Mouse (Mus musculus) CH12.LX (cell line): ENCODE data around the gene Phgr1. TPM values are rescaled to one million over a fixed set of nuclear protein-coding genes. Genes with fewer than 3 reads are reported as not detected.

Experiments used
- DNase-seq: peaks from one replicate; pipeline ENCODE4 v3.0.0-alpha.2; 2013; ENCODE audit errors: extremely low read depth
- H3K27ac ChIP-seq: 2 replicates; pipeline ENCODE4 v1.5.1; 2012; ENCODE audit warnings: low read depth, mild to moderate bottlenecking, control low read depth, moderate library complexity; ENCODE audit not compliant: insufficient read depth
- H3K27me3 ChIP-seq: replicated peaks from 2 replicates; pipeline ENCODE3; 2012; ENCODE audit warnings: inconsistent platforms
- H3K36me3 ChIP-seq, 2 experiments: replicated peaks in 1 of 2; 2 replicates each; pipeline versions ENCODE3 to v1.6.1; 2012; ENCODE audit warnings: inconsistent platforms in 1 of 2, low read length in 1 of 2, mild to moderate bottlenecking in 1 of 2, mixed read lengths in 1 of 2, moderate library complexity in 1 of 2; ENCODE audit not compliant: control insufficient read depth in 1 of 2, insufficient read depth in 1 of 2
- H3K4me1 ChIP-seq, 2 experiments: 2 replicates each; pipeline ENCODE4 v1.6.1; 2012; ENCODE audit warnings: inconsistent platforms in 1 of 2, moderate library complexity in 1 of 2; ENCODE audit not compliant: insufficient read depth in 2 of 2, control insufficient read depth in 1 of 2
- H3K4me2 ChIP-seq: 2 replicates; pipeline ENCODE4 v1.6.1; 2012; ENCODE audit warnings: low read depth, mild to moderate bottlenecking, control low read depth; ENCODE audit not compliant: poor library complexity, insufficient read depth, severe bottlenecking
- H3K4me3 ChIP-seq, 3 experiments: fragments of 150-350 bp in 1 of 3; sonication (generic) in 1 of 3; replicated peaks in 1 of 3; 2 replicates each; pipeline versions ENCODE3 to v1.5.1; 2011 to 2012; ENCODE audit warnings: low read depth in 2 of 3, low read length in 2 of 3, mild to moderate bottlenecking in 2 of 3, moderate library complexity in 2 of 3, control low read depth in 1 of 3, improper control_type of control experiment in 1 of 3, inconsistent platforms in 1 of 3, mixed read lengths in 1 of 3; ENCODE audit not compliant: poor library complexity in 1 of 3
- H3K79me2 ChIP-seq: replicated peaks from 2 replicates; pipeline ENCODE4 v1.6.1; 2012; ENCODE audit warnings: mild to moderate bottlenecking, moderate library complexity; ENCODE audit not compliant: control insufficient read depth, poor library complexity, insufficient read depth, severe bottlenecking; ENCODE audit errors: extremely low read depth
- H3K9ac ChIP-seq: 2 replicates; pipeline ENCODE4 v1.6.1; 2012; ENCODE audit warnings: low read depth, mild to moderate bottlenecking, control low read depth, moderate library complexity; ENCODE audit not compliant: insufficient read depth
- H3K9me3 ChIP-seq: replicated peaks from 2 replicates; pipeline ENCODE3; 2012; ENCODE audit warnings: low read length, inconsistent platforms, mixed read lengths
- CHD1 ChIP-seq: IDR thresholded peaks from 2 replicates; pipeline ENCODE4 v1.6.1; 2012; ENCODE audit warnings: low read depth, low read length, improper control_type of control experiment, inconsistent platforms
- CHD2 ChIP-seq: IDR thresholded peaks from 2 replicates; pipeline ENCODE4 v1.6.1; 2011; ENCODE audit warnings: low read length, improper control_type of control experiment
- CTCF ChIP-seq, 2 experiments: IDR thresholded peaks in 1 of 2; conservative IDR thresholded peaks in 1 of 2; 2 replicates each; pipeline ENCODE4 v1.5.1; 2011 to 2012; ENCODE audit warnings: low read depth in 2 of 2, low read length in 2 of 2, improper control_type of control experiment in 1 of 2, inconsistent platforms in 1 of 2, mild to moderate bottlenecking in 1 of 2, moderate library complexity in 1 of 2
- E2F4 ChIP-seq: IDR thresholded peaks from 2 replicates; pipeline ENCODE4 v1.6.1; 2011; ENCODE audit warnings: low read depth, low read length, improper control_type of control experiment; ENCODE audit not compliant: insufficient replicate concordance
- ELF1 ChIP-seq: IDR thresholded peaks from 2 replicates; pipeline ENCODE4 v1.6.1; 2014; ENCODE audit warnings: low read depth, mild to moderate bottlenecking, inconsistent platforms, low read length, improper control_type of control experiment
- GABPA ChIP-seq: IDR thresholded peaks from 2 replicates; pipeline ENCODE4 v1.6.1; 2012; ENCODE audit warnings: low read depth, low read length, improper control_type of control experiment, inconsistent platforms; ENCODE audit not compliant: insufficient replicate concordance
- JUN ChIP-seq: IDR thresholded peaks from 2 replicates; pipeline ENCODE4 v1.6.1; 2011; ENCODE audit warnings: low read depth, mild to moderate bottlenecking, low read length, improper control_type of control experiment, moderate library complexity; ENCODE audit not compliant: insufficient read depth
- JUND ChIP-seq: conservative IDR thresholded peaks from 2 replicates; pipeline ENCODE4 v1.6.1; 2011; ENCODE audit warnings: low read depth, low read length, improper control_type of control experiment
- KAT2A ChIP-seq: IDR thresholded peaks from 2 replicates; pipeline ENCODE4 v1.6.1; 2012; ENCODE audit warnings: low read length, improper control_type of control experiment, inconsistent platforms; ENCODE audit not compliant: insufficient replicate concordance
- MAFK ChIP-seq: IDR thresholded peaks from 2 replicates; pipeline ENCODE4 v1.6.1; 2011; ENCODE audit warnings: low read length, improper control_type of control experiment; ENCODE audit not compliant: insufficient replicate concordance
- MAX ChIP-seq: IDR thresholded peaks from 2 replicates; pipeline ENCODE4 v1.6.1; 2011; ENCODE audit warnings: low read length, improper control_type of control experiment
- MAZ ChIP-seq: IDR thresholded peaks from 2 replicates; pipeline ENCODE4 v1.6.1; 2012; ENCODE audit warnings: low read depth, mild to moderate bottlenecking, inconsistent platforms, low read length, improper control_type of control experiment, moderate library complexity
- MEF2A ChIP-seq: IDR thresholded peaks from 2 replicates; pipeline ENCODE4 v1.6.1; 2014; ENCODE audit warnings: low read depth, mild to moderate bottlenecking, inconsistent platforms, low read length, improper control_type of control experiment, borderline replicate concordance
- MYC ChIP-seq: IDR thresholded peaks from 2 replicates; pipeline ENCODE4 v1.6.1; 2011; ENCODE audit warnings: low read depth, mild to moderate bottlenecking, improper control_type of control experiment, low read length
- PAX5 ChIP-seq: IDR thresholded peaks from 2 replicates; pipeline ENCODE4 v1.6.1; 2012; ENCODE audit warnings: low read length, inconsistent platforms, mixed read lengths
- POLR2AphosphoS2 ChIP-seq: IDR thresholded peaks from 2 replicates; pipeline ENCODE4 v1.6.1; 2011; ENCODE audit warnings: low read depth, low read length, improper control_type of control experiment
- RAD21 ChIP-seq: IDR thresholded peaks from 2 replicates; pipeline ENCODE4 v1.6.1; 2011; ENCODE audit warnings: low read depth, mild to moderate bottlenecking, low read length, improper control_type of control experiment, moderate library complexity
- RCOR1 ChIP-seq: conservative IDR thresholded peaks from 2 replicates; pipeline ENCODE4 v1.6.1; 2012; ENCODE audit warnings: low read depth, mild to moderate bottlenecking, inconsistent platforms, low read length, improper control_type of control experiment
- SMC3 ChIP-seq: IDR thresholded peaks from 2 replicates; pipeline ENCODE4 v1.6.1; 2011; ENCODE audit warnings: low read depth, low read length, improper control_type of control experiment
- TBP ChIP-seq: conservative IDR thresholded peaks from 2 replicates; pipeline ENCODE4 v1.6.1; 2011; ENCODE audit warnings: low read depth, low read length, improper control_type of control experiment
- TCF12 ChIP-seq: IDR thresholded peaks from 2 replicates; pipeline ENCODE4 v1.6.1; 2014; ENCODE audit warnings: low read depth, mild to moderate bottlenecking, inconsistent platforms, low read length, improper control_type of control experiment
- USF1 ChIP-seq: IDR thresholded peaks from 2 replicates; pipeline ENCODE4 v1.6.1; 2014; ENCODE audit warnings: low read depth, mild to moderate bottlenecking, inconsistent platforms, low read length, improper control_type of control experiment
- USF2 ChIP-seq: conservative IDR thresholded peaks from 2 replicates; pipeline ENCODE4 v1.6.1; 2011; ENCODE audit warnings: low read depth, low read length, improper control_type of control experiment
- ZC3H11A ChIP-seq: IDR thresholded peaks from 2 replicates; pipeline ENCODE4 v1.6.1; 2012; ENCODE audit warnings: low read depth, mild to moderate bottlenecking, inconsistent platforms, low read length, improper control_type of control experiment
- ZKSCAN1 ChIP-seq: IDR thresholded peaks from 2 replicates; pipeline ENCODE4 v1.6.1; 2012; ENCODE audit warnings: low read depth, inconsistent platforms, low read length, improper control_type of control experiment, borderline replicate concordance
- ZMIZ1 ChIP-seq: IDR thresholded peaks from 2 replicates; pipeline ENCODE4 v1.6.1; 2012; ENCODE audit warnings: low read depth, mild to moderate bottlenecking, inconsistent platforms, low read length, improper control_type of control experiment
- ZNF384 ChIP-seq: IDR thresholded peaks from 2 replicates; pipeline ENCODE4 v1.6.1; 2012; ENCODE audit warnings: low read depth, low read length, improper control_type of control experiment, inconsistent platforms
- dilution Hi-C: fragments of 300-500 bp; cut with MboI; formaldehyde crosslinking; loops from 2 replicates; pipeline ENCODE4 v1.14.3; 2020; ENCODE audit warnings: low sequenced_read_pairs; ENCODE audit not compliant: extremely low pct_unique_long_range_greater_than_20kb, extremely low pct_ligation_motif_present
- in situ Hi-C: fragments of 300-500 bp; cut with MboI; formaldehyde crosslinking; loops from 3 replicates; pipeline ENCODE4 v1.14.3; 2019; ENCODE audit warnings: low sequenced_read_pairs, low pct_ligation_motif_present, low pct_unique_long_range_greater_than_20kb, mixed read lengths
- polyA plus RNA-seq: library from polyadenylated mRNA; unstranded; fragments of >175 nt; gene quantifications from 2 replicates; pipeline ENCODE4 v1.2.1, GENCODE M21; 2012; ENCODE audit warnings: low read depth; ENCODE audit not compliant: insufficient read length
- total RNA-seq, 2 experiments: library from RNA; depleted of rRNA; stranded (reverse); fragments of 300-350 nt in 1 of 2; fragments of >200 nt in 1 of 2; gene quantifications; 2 replicates each; pipeline ENCODE4 v1.2.3; 2012 to 2014

Gene Phgr1
- total and polyA plus RNA-seq, 3 experiments, result not detected

DNA sequence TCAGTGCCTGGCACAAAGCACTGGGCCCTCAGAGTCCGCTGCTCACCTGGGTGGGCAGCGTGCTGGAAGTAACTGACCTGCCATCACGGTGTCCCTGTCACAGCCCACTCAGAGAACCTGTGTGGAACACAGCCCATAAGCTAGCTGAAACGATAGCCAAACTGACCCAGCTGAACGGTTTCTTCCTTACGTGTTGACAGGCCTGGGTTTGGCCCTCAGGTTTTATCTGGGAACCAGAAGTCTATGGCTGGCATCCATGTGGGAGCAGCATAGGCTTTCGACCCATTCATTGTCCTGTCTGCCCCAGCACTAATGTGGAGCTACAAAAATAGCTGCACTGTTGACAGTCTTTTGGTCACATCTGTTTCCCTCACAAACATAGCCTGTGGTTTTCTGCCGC is 22.1 kb upstream of the Phgr1 start:
- H3K27ac ChIP-seq, result no peak overlapping the region
- TF ChIP-seq RCOR1, result no peak
- no peak for TF ChIP-seq ZC3H11A
- TF ChIP-seq USF1, result no peak
- TF ChIP-seq USF2, result no peak
- no peak for TF ChIP-seq MAX
- TF ChIP-seq MAFK, result no peak
- no peak for TF ChIP-seq KAT2A
- no peak for TF ChIP-seq CHD2
- TF ChIP-seq JUN, result no peak
- no peak for TF ChIP-seq ELF1
- TF ChIP-seq RAD21, result no peak
- TF ChIP-seq MYC, result no peak
- no peak for TF ChIP-seq TBP
- no peak for TF ChIP-seq ZMIZ1
- no peak for TF ChIP-seq MAZ
- TF ChIP-seq TCF12, result no peak
- dilution Hi-C loops, result no loop called here
- H3K4me1 ChIP-seq, result peaks cover 4 to 40% of the 10 kb centered on the region in 2 experiments; a peak in 3 of 4 replicates
- DNase-seq, result no peak
- H3K27me3 ChIP-seq, result no peaks in the 10 kb centered on the region
- no peak overlapping the region for H3K4me3 ChIP-seq
- H3K36me3 ChIP-seq, result peaks cover 0 to 14% of the 10 kb centered on the region in 2 experiments
- in situ Hi-C loops, result loop anchor here (25.0 kb wide), 1 partner anchor 437 kb away; no protein-coding TSS in a partner anchor
- H3K9ac ChIP-seq, result no peak overlapping the region
- H3K4me2 ChIP-seq, result no peak overlapping the region
- no peaks in the 10 kb centered on the region for H3K9me3 ChIP-seq
- no peaks in the 10 kb centered on the region for H3K79me2 ChIP-seq

DNA sequence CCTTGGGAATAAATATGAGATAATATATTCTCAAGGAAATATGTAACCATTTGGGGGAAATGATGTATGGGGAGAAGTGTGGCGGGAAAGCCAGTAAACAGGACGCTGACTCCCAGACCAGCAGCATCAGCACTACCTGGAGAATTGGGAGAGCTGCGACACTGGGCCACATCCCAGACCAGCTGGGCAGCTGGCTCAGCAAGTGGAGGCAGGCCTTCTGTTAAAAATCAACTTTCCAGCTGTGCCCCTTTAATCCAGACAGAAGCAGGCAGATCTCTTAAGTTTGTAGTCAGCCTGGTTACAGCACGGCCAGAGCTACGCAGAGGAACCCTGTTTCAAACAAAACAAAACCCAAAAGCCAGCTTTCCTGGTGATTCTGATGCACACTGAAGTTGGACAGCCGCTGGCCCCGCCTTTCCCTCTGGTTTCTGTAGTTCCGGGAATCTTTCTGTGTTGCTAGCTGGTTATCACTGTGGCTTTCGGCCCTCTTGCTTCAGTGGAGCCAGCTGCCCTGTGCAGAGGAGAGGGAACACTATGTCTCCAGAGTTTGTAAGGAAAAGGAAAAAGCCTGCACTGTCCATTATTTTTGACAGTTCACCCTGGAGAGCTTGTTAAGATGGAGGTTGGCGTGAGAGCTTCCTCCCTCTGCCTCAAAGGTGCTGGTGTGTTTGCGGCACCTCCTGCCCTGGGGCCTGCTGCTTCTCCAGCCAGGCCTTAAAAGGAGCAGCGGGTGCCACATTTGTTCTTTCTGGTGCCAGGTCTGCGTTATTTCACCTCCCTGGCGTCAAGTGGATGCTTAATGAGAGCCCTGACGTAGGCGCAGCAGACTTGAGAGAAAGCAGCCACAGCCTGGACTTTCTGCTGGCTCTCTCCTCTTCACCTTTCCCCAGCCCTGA is 20.4 kb upstream of the Phgr1 start:
- H3K36me3 ChIP-seq, result peaks cover 0 to 14% of the 10 kb centered on the region in 2 experiments
- DNase-seq, result no peak

More for the DNA sequence above, 20.4 kb upstream of the Phgr1 start:
- H3K27me3 ChIP-seq, result peaks cover 3% of the 10 kb centered on the region
- H3K79me2 ChIP-seq, result no peaks in the 10 kb centered on the region
- H3K9ac ChIP-seq, result no peak overlapping the region
- H3K27ac ChIP-seq, result no peak overlapping the region
- in situ Hi-C loops, result loop anchor here (25.0 kb wide), 1 partner anchor 435 kb away; no protein-coding TSS in a partner anchor
- dilution Hi-C loops, result no loop called here
- H3K4me2 ChIP-seq, result no peak overlapping the region
- H3K4me3 ChIP-seq, result no peak overlapping the region
- peaks cover 4 to 30% of the 10 kb centered on the region in 2 experiments; a peak in 3 of 4 replicates for H3K4me1 ChIP-seq
- no peak for TF ChIP-seq CHD1
- TF ChIP-seq ZMIZ1, result no peak
- no peak for TF ChIP-seq ZKSCAN1
- no peak for TF ChIP-seq E2F4
- TF ChIP-seq JUND, result no peak
- TF ChIP-seq KAT2A, result no peak
- no peak for TF ChIP-seq ELF1
- TF ChIP-seq MEF2A, result no peak
- TF ChIP-seq MAFK, result no peak
- no peak for TF ChIP-seq JUN
- TF ChIP-seq TBP, result no peak
- no peak for TF ChIP-seq POLR2AphosphoS2
- no peak for TF ChIP-seq PAX5
- TF ChIP-seq CHD2, result no peak
- no peak for TF ChIP-seq CTCF (conservative IDR thresholded peaks at IDR 0.05 in 1 of 2, IDR thresholded peaks at IDR 0.05 in 1 of 2; ENCODE audit: low read depth in 2 of 2, low read length in 2 of 2)
- no peak for TF ChIP-seq ZNF384
- no peak for TF ChIP-seq GABPA
- no peak for TF ChIP-seq SMC3
- H3K9me3 ChIP-seq, result no peaks in the 10 kb centered on the region
